ENCODE assay signal across 9 mouse cellular contexts in genomic region chr10:4404895-4405491, GRCm38 (mm10). TPM values are rescaled to one million over a fixed set of nuclear protein-coding genes. Genes with fewer than 3 reads are reported as not detected.
DNase-seq lines count a peak whose midpoint lies in the region; ATAC-seq lines count a peak whose summit lies in the region.
"Had no signal": no experiment of that assay in that cellular context is flagged by ENCODE, and none has a peak within 500 bp of the region (broad histone marks: within the 10 kb centered on the region; RNA-seq: fewer than 3 reads in every experiment).

No protein-coding gene starts in this region.

- no peak overlapping the region for H3K9ac ChIP-seq in midbrain, embryonic 11.5 days (ENCODE audit: low read length)
- no peak overlapping the region for H3K9ac ChIP-seq in neural tube, embryonic 12.5 days

- no peak overlapping the region for H3K4me2 ChIP-seq in midbrain, embryonic 11.5 days
- no peak overlapping the region for H3K4me2 ChIP-seq in neural tube, embryonic 12.5 days (replicated peaks)

- no peak overlapping the region for H3K4me3 ChIP-seq in midbrain, embryonic 11.5 days (ENCODE audit: low read depth, low read length)
- H3K4me3 ChIP-seq in midbrain, embryonic 10.5 days = no peak overlapping the region
- no peak overlapping the region for H3K4me3 ChIP-seq in neural tube, embryonic 12.5 days
- H3K4me3 ChIP-seq: erythroblast, embryonic 14.5 days had no signal

- ATAC-seq in midbrain, embryonic 11.5 days (ENCODE audit: low FRiP score) = peak; percentile 62
- peak; percentile 70 to 84; a peak in 2 of 4 replicates for ATAC-seq in hematopoietic stem cell, adult 5-6 weeks (replicated peaks in 1 of 2; ENCODE audit: insufficient read depth in 1 of 2, low FRiP score in 2 of 2, low TSS enrichment in 1 of 2, low read depth in 1 of 2, poor library complexity in 2 of 2, severe bottlenecking in 2 of 2)
- 0 out of 2 replicates have a peak, but pooled peaks have one; percentile 18 for ATAC-seq in neural tube, embryonic 12.5 days (ENCODE audit: low FRiP score, low read depth)

- no peaks in the 10 kb centered on the region for H3K9me3 ChIP-seq in midbrain, embryonic 11.5 days (ENCODE audit: control insufficient read depth, low read length)
- H3K9me3 ChIP-seq in midbrain, embryonic 10.5 days (replicated peaks) = no peaks in the 10 kb centered on the region
- no peaks in the 10 kb centered on the region for H3K9me3 ChIP-seq in neural tube, embryonic 12.5 days

- WGBS in midbrain, embryonic 11.5 days = 58% methylated on average over 5 of the region's 5 CpGs
- 67% methylated on average over 5 of the region's 5 CpGs for WGBS in midbrain, embryonic 10.5 days
- WGBS in neural tube, embryonic 12.5 days = 63% methylated on average over 5 of the region's 5 CpGs

- H3K36me3 ChIP-seq in midbrain, embryonic 11.5 days (ENCODE audit: control insufficient read depth, insufficient read depth, low read length) = 0 out of 2 replicates have a peak, but pooled peaks cover 2% of the 10 kb centered on the region
- H3K36me3 ChIP-seq in midbrain, embryonic 10.5 days = peaks cover 84% of the 10 kb centered on the region
- peaks cover 25% of the 10 kb centered on the region for H3K36me3 ChIP-seq in neural tube, embryonic 12.5 days

- no peaks in the 10 kb centered on the region for H3K27me3 ChIP-seq in midbrain, embryonic 11.5 days (ENCODE audit: control insufficient read depth, insufficient read depth, low read length)
- no peaks in the 10 kb centered on the region for H3K27me3 ChIP-seq in midbrain, embryonic 10.5 days (ENCODE audit: low read depth, poor library complexity, severe bottlenecking)
- no peaks in the 10 kb centered on the region for H3K27me3 ChIP-seq in neural tube, embryonic 12.5 days (replicated peaks)

- no peaks in the 10 kb centered on the region for H3K4me1 ChIP-seq in midbrain, embryonic 11.5 days (ENCODE audit: control insufficient read depth, insufficient read depth, low read length)
- H3K4me1 ChIP-seq in midbrain, embryonic 10.5 days = no peaks in the 10 kb centered on the region
- no peaks in the 10 kb centered on the region for H3K4me1 ChIP-seq in neural tube, embryonic 12.5 days

- peak; percentile 93 for DNase-seq in midbrain, embryonic 11.5 days (ENCODE audit: low spot score, missing footprints)
- no peak for DNase-seq in midbrain, embryonic 10.5 days (ENCODE audit: low spot score)
- DNase-seq in NIH3T3 (ENCODE audit: low read depth) = peak; percentile 86
- DNase-seq in embryo, embryonic 11 days = peak; percentile 81
- DNase-seq in liver = peak; percentile 32
- DNase-seq in urinary bladder, postnatal 10 days (ENCODE audit: low spot score) = no peak

- no peak overlapping the region for H3K27ac ChIP-seq in midbrain, embryonic 11.5 days (ENCODE audit: low read depth, low read length)
- no peak overlapping the region for H3K27ac ChIP-seq in midbrain, embryonic 10.5 days (replicated peaks)
- no peak overlapping the region for H3K27ac ChIP-seq in neural tube, embryonic 12.5 days

RNA-seq across cellular contexts. Expression of gene Zbtb2, which starts 17.1 kb away (rescaled TPM):
- 24.0 and 25.6 TPM in 2 replicates for polyA plus RNA-seq in midbrain, embryonic 11.5 days (2014; fragmentation: Nextera tagmentation; extraction: Ambion mirVana)
- polyA plus RNA-seq in midbrain, embryonic 10.5 days (2016; fragmentation: Nextera tagmentation; extraction: Ambion mirVana) = 21.3 and 21.7 TPM in 2 replicates
- total RNA-seq in hematopoietic stem cell, adult 5-6 weeks (2017) = 13.9 and 15.9 TPM in 2 replicates
- 19.6 and 20.1 TPM in 2 replicates for polyA plus RNA-seq in neural tube, embryonic 12.5 days (2016; fragmentation: Nextera tagmentation; extraction: Ambion mirVana)

RNA-seq across cellular contexts. Expression of gene Rmnd1, which starts 27.2 kb away (rescaled TPM):
- 46.7 and 50.7 TPM in 2 replicates for polyA plus RNA-seq in midbrain, embryonic 11.5 days (2014; fragmentation: Nextera tagmentation; extraction: Ambion mirVana)
- polyA plus RNA-seq in midbrain, embryonic 10.5 days (2016; fragmentation: Nextera tagmentation; extraction: Ambion mirVana) = 48.9 and 49.4 TPM in 2 replicates
- total RNA-seq in hematopoietic stem cell, adult 5-6 weeks (2017) = 38.5 and 46.7 TPM in 2 replicates
- 48.9 and 49.4 TPM in 2 replicates for polyA plus RNA-seq in neural tube, embryonic 12.5 days (2016; fragmentation: Nextera tagmentation; extraction: Ambion mirVana)

RNA-seq across cellular contexts. Expression of gene Armt1, which starts 27.3 kb away (rescaled TPM):
- 27.7 and 30.5 TPM in 2 replicates for polyA plus RNA-seq in midbrain, embryonic 11.5 days (2014; fragmentation: Nextera tagmentation; extraction: Ambion mirVana)
- 29.0 and 32.0 TPM in 2 replicates for polyA plus RNA-seq in midbrain, embryonic 10.5 days (2016; fragmentation: Nextera tagmentation; extraction: Ambion mirVana)
- total RNA-seq in hematopoietic stem cell, adult 5-6 weeks (2017) = 19.3 and 31.4 TPM in 2 replicates
- 20.5 and 21.2 TPM in 2 replicates for polyA plus RNA-seq in neural tube, embryonic 12.5 days (2016; fragmentation: Nextera tagmentation; extraction: Ambion mirVana)

Comparison
In these comparisons a context has a peak if more than half of its experiments do, and no peak if none do; other contexts are left out.
1. DNase-seq: peak in midbrain, embryonic 11.5 days (single experiment), NIH3T3 (single experiment), embryo, embryonic 11 days (single experiment) and liver (single experiment); none in midbrain, embryonic 10.5 days (single experiment) and urinary bladder, postnatal 10 days (single experiment).
2. ATAC-seq: peak in every context shown above with its lines; median percentile 77 in hematopoietic stem cell, adult 5-6 weeks; 62 in midbrain, embryonic 11.5 days; 18 in neural tube, embryonic 12.5 days.